Mouse (Mus musculus) ovary, postnatal 14 days (tissue): ENCODE results near the gene Arnt.
A peak's percentile ranks its signal among the peaks of the same experiment; 100 is the strongest.
"Not testable (repeated sequence)": the region's sequence is repeated elsewhere in the genome, so short reads cannot be mapped to it uniquely, and the experiment has no call there.

Experiments used
- DNase-seq: peaks from one replicate; pipeline ENCODE4 v3.0.0; 2022; ENCODE audit warnings: low spot score

Gene Arnt

DNA sequence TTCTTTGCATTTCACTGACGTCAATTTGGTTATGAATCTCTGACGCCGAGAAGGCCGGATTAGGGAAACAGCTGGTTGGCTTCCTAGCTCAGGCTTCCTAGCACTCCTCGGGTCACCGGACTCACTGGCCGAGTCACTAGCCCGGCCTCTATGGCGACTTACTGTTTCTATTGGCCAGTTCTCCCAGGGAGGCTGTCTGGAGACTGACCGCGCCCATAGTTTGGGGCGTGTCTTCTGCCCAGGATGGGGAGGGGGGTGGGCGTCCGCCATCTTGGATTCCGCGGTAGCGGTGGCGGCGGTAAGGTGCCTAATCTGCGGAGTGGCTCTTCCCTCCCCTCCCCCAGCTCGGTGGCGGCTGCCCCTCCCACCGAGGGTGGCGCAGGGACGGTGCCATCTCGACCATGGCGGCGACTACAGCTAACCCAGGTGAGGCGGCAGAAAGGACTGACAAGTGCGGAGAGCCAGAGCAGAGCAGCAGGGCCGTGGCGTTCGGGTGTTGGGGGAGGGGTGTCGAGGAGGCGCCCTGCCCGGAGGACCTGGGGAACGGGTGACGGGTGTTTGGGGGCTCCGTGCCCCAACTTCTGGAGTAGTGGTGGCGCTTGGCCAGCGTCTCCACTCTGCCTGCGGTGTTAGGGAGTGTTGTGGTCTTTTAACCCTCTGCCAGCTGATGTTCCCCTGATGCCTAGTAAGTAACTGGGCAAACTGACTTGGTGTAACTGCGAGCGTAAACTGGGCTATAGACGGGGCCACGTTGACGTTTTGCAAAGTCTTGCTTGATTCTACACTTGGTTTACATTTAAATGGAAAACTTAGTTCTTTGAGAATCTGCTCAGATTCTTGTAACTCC, at the start of gene Arnt:
TSS of gene Arnt (plus strand) at position 253 of the 847 bp plus-strand sequence.
- peak; percentile 76 for DNase-seq

DNA sequence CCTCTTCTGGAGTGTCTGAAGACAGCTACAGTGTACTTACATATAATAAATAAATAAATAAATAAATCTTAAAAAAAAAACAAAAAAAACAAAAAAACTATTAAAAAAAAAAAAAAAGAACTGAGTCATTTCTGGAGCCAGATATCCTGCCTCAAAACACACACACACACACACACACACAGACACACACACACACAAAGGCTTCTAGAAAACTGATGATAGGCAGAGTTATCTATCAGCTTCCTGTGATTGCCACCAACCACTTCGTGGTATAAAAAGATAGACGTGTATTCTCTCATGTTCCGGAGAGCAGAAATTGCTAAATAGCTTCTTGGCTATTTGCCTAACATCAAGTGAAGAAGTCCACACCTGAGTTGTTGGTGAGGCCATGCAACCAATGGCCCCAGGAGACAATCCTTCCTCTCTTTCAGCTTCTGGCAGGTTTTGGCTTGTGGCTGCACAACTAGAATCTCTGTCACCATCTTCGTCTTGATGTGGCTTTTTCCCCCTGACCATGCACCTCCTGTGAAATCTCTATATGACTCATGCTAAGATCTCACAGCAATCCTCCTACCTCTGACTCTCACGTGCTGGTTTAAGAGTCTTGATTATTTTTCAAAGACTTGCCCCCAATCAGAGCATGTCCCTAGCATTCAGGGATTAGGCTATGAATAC, 48.6 kb upstream of the Arnt start:
- DNase-seq = no peak

GRCm38 (mm10) chr3:95394385-95394784, 39.8 kb upstream of the Arnt start:
- DNase-seq = no peak

DNA sequence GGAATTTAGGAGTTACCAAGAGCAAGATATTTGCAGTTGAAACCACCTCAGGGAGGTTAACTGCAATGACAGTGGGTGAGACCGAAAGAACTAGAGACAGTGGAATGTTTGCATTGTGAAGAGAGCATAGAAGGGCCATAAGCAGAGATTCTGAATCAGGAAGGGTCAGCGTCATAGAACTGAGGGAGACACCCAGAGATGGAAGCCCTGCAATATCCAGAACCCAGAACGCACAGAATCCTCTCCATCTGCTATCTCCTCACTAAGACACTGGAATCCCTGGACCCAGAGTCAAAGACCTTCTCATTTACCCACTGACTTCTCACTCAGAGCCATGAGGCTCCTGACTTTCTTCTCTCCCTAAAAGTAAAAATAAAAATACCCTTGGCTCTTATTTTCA, 31.4 kb upstream of the Arnt start, which contains the start of gene 4930558C23Rik:
TSS of gene 4930558C23Rik (minus strand) at position 101 of the 400 bp plus-strand sequence.
- DNase-seq = no peak

GRCm38 (mm10) chr3:95407728-95408127, 26.5 kb upstream of the Arnt start:
- DNase-seq = no peak

DNA sequence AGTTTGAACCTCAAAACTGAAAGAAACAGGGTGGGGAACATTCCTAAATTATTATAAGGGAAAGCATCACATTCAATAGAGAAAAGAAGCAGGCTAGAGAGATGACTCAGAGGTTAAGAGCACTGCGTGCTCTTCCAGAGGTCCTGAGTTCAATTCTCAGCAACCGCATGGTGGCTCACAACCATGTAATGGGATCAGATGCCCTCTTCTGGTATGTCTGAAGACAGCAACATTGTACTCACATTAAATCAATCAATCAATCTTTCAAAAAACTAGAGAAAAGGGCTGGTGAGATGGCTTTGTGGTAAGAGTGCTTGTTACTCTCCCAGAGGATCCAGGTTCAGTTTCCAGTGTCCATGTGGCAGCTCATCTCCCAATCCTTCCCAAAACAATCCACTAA, 25.3 kb upstream of the Arnt start:
- no peak for DNase-seq

DNA sequence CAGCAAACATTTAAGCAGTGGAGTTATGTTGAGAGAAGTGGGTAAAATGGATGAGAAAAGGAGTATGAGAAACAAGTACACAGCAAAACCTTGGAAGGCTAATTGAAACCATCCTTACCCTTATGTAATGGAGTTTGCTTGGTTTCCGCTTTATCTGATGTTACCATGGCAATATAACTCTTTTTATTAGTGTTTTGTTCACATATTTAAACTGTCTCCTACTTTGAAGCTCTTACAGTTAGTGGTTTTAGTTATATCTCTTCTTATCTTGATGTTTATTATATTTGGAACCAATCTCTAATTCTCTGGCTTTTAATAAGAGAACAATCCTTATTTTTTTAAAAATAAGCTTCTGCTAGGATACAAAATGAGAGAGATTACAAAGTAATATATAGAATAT, 21.9 kb upstream of the Arnt start:
- DNase-seq = no peak

- DNase-seq = no peak
Observed at GRCm38 (mm10) chr3:95417866-95418265, 16.3 kb upstream of the Arnt start.

- not testable (repeated sequence) for DNase-seq
Observed at GRCm38 (mm10) chr3:95426476-95426875, 7.7 kb upstream of the Arnt start.

GRCm38 (mm10) chr3:95427117-95427890, 6.9 kb upstream of the Arnt start:
- DNase-seq = not testable (repeated sequence)

- DNase-seq = peak; percentile 21
Observed at GRCm38 (mm10) chr3:95427891-95428238, 6.3 kb upstream of the Arnt start.

DNA sequence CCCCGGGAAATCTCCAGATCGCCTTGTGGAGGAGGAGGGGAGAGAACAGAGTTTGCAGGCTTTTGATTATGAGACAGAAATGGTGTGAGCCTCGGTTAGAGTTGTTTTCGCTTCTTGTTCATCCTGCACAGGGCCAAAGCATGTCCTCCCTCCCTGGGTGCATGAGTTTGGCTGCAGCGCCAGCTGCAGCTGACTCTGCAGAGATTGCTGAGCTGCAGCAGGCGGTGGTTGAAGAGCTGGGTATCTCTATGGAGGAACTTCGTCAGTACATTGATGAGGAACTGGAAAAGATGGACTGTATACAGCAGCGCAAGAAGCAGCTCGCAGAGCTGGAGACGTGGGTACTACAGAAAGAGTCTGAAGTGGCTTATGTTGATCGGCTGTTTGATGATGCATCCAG, 5.8 kb upstream of the Arnt start:
- DNase-seq = not testable (repeated sequence)

GRCm38 (mm10) chr3:95433301-95433915, 780 bp upstream of the Arnt start:
- no peak for DNase-seq

GRCm38 (mm10) chr3:95434983-95435370, 789 bp downstream of the Arnt start:
- DNase-seq = no peak

GRCm38 (mm10) chr3:95435561-95435960, 1.4 kb downstream of the Arnt start:
- no peak for DNase-seq

DNA sequence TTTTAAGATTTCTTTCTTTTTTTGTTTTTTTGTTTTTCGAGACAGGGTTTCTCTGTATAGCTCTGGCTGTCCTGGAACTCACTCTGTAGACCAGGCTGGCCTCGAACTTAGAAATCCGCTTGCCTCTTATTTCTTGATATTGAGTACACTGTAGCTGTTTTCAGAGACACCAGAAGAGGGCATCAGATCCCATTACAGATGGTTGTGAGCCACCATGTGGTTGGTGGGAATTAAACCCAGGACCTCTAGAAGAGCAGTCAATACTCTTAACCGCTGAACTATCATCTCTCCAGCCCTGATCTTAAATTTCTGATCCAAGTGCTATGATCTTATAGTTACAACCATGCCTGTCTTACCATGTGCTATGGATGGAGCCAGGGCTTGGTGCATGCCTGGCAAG, 4.4 kb downstream of the Arnt start:
- DNase-seq = not testable (repeated sequence)

GRCm38 (mm10) chr3:95439670-95440069, 5.5 kb downstream of the Arnt start:
- DNase-seq = no peak

DNA sequence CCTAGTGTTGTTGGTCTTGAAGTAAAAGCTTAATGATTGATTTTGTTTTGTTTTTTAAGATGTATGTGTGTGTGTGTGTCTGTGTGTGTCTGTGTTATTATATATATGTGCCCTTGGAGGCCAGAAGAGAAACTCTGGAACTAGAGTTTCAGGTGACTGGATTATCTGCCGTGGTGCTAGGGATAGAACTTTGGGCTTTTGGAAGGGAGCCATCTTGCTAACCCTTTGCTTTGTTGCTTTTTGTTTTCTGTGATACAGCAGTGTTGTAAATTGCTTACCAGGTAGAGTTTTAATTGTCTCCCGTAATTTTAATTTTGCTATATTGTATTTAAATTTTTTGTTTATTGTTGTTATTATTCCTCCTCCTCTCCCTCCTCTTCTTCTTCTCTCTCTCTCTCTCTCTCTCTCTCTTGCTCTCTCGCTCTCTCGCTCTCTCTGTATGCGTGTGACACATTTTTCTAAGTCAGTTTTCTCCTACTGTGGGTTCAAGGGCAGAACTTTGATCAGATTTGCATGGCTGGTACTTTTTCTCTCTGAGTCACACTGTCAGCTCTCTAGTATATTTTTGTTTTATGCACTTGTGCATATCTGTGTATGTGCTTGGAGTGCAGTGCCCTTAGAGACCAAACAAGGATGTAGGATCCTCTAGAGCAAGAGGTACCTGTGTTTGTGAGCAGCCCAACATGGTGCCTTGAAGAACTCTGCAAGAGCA, 8.4 kb downstream of the Arnt start:
- DNase-seq = no peak

- no peak for DNase-seq
Observed at GRCm38 (mm10) chr3:95445311-95445710, 11.1 kb downstream of the Arnt start.

- peak; percentile 39 for DNase-seq
Observed at GRCm38 (mm10) chr3:95450408-95450807, 16.2 kb downstream of the Arnt start.

GRCm38 (mm10) chr3:95450915-95451314, 16.7 kb downstream of the Arnt start:
- no peak for DNase-seq

DNA sequence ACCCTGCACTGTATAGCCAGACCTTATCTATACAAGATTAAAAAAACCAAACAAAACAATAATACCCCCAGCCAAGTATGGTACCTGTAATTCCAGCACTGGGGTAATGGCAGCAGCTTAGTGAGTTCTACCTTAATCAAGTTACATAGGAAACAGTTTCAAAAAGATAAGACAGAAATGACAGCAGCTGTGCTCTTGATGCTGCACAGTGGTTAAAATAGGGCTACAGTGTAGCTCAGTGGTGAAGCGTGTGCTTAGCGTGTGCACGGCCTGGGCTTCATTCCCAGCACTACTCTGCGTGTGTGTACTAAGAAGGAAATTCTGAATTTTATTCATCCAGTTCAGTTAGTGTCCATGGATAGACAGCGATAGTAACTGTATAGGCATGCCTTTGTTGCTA, 22.2 kb downstream of the Arnt start:
- no peak for DNase-seq
